Mouse (Mus musculus) heart, postnatal 10 days (tissue): ENCODE data around the gene Rdx. TPM values are rescaled to one million over a fixed set of nuclear protein-coding genes. Genes with fewer than 3 reads are reported as not detected.
A peak's percentile ranks its signal among the peaks of the same experiment; 100 is the strongest.

Source experiments
- DNase-seq, 2 experiments: peaks; one replicate each; pipeline ENCODE4 v3.0.0; 2021
- intact Hi-C: fragments of 180-260 bp; cut with DNase I; formaldehyde crosslinking; loops from one replicate; pipeline ENCODE4 v1.15.1; 2025
- microRNA-seq, 2 experiments: library from miRNA; unstranded; fragments of <30 nt; microRNA quantifications; one replicate each; pipeline ENCODE4 v1.2.0; 2022
- total RNA-seq, 2 experiments: library from RNA; stranded (reverse); gene quantifications; 2 replicates each; pipeline ENCODE4 v1.2.3; 2021

Gene Rdx
- total RNA-seq, 2 experiments from 2014 or later = 110 to 120 TPM

DNA sequence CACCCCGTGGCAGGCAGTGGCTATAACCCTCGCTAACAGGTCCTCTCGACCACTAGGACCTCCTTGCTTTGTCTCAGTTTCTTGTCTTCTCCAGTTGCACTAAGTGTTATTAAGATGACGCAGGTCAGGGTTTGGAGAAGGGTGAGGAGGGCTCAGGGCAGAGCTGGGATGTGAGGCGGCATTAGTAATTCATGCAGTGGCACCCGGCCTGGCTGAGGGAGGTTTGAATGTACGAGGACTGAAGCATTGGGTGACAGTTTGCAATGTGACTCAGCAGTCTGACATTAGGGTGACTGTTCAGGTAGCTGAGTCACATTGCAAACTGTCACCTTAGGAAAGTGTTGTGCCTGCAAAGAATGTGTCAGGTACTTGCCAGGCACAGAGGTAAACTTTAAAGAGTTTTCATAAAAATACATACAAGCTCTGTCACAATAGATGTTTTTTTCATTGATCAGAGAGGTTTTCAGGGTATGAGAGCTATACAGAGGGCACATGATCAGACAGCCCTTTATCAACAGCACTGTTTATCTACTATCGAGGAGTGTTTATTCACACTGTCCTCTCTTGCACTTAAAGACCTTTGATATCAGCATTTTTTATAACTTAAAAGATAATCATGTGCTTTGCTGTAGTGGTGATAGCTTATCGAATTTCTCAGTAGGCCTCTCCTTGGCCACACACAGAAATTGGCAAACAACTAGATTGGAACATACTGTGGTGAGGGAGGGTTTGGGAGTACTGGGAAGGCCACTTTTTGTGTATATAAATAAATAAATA is 56.7 kb downstream of the Rdx start:
- DNase-seq = no peak
- intact Hi-C loops = no loop called here

DNA sequence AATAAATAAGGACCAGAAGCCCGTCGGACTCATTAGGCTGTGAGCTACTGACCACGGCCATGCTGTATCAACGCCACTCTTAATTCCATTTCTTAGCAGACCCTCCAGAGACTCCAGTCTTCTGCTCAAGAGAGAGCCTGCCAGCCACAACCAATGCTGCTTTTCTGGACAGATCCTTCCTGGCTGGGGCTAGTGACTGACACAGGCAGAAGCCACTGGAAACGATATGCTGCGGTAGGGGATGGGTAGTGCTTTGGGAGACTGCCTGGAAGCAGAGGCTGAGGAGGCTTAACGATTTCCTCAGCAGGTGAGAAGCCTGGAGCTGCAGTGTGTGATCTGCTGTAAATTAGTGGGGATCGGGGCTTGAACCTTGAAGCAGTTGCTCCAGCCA is 57.2 kb downstream of the Rdx start:
- intact Hi-C loops = no loop called here
- no peak for DNase-seq

DNA sequence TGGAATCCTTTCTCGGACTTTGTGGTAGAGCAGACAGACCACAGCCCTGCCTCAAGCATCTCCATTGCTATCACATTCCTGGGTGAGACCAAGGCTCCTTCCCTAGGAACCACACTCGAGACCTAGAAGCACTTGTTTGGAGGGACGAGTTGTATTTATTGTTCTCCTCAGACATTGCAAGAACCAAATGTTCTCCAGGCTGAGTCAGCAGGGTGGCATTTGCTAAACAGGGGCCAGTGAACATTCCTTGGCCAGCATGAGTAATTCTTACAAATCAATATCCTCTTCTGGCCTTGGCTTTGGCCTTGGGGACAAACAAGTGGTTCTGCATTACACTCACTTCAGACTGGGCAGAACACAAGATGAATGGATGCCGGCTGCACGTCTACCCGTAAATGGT is 58.5 kb downstream of the Rdx start:
- intact Hi-C loops = no loop called here
- no peak for DNase-seq

DNA sequence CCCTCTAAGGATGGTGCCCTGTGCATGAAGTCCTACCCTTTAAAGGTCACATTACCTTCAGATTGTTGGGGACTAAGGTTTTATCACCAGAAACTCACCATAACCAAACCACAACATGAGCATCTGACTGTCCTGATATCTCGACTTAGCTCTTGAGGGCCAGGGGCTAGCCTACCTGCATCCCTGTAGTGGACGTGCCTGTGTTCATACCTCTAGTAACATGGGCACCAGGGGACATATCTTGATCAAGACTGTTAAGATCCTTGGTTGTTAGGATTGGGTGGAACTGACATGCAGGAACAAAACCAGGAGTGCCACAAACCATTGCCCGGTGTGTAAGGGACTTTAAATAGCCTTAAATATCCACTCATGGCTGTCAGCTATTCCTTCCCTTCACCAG is 60.2 kb downstream of the Rdx start:
- intact Hi-C loops = no loop called here

DNA sequence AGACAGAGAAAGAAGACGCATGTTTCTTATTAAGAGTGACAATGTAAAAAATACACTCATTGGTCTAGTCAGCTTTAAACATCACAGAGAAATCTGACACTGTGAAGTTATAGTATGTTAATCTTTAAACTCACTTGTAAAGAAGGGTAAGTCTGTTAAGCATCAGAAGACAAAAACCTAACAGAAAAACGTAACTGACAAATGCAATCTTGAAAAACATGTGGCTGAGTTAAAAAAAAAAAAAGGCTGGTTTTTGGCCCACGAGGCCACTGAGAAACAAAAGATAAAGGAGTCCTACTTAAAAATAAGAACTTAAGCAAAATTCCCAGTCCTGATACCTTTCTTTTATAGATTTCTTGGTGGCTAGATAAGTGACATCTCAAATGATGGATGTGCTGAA is 63.8 kb downstream of the Rdx start:
- no peak for DNase-seq
- intact Hi-C loops = loop anchor here (5.0 kb wide), 1 partner anchor 177 kb away; no protein-coding TSS in a partner anchor

More for the DNA sequence above, 60.2 kb downstream of the Rdx start:
- no peak for DNase-seq

DNA sequence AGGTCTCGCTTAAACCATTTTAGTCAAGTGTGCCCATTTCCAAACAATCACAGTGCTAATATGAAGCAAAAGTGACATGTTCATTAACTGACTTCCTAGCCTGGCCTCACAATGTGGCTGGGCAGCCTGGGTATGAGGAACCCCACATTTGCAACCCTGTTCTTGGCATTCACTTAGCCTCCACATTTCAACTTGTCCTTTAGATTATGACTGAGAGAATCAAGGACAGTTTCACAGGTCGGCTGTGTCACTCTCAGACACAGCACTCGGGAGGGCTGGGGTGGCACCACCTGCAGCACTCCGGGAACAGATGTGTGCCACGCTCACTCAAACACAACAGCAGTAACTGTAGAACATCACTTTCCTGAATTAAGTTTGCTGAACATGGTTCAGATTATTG is 66.1 kb downstream of the Rdx start:
- intact Hi-C loops = loop anchor here (5.0 kb wide), 1 partner anchor 174 kb away; no protein-coding TSS in a partner anchor
- DNase-seq = no peak

DNA sequence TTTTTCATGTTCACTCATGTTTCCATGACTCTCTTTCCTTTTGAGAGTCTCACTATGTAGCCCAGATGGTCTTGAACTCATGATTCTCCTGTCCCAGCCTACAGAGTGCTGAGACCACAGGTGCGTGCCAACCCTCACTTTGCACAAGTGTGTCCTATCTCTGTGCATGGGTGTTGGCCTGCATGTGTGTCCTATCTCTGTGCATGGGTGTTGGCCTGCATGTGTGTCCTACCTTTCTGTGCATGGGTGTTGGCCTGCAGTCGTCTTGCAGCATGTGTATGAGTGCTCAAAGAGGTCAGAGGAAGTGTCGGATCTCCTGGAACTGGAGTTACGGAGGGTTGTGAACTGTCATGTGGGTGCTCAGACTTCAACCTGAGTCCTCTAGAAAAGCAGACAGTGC is 72.2 kb downstream of the Rdx start:
- intact Hi-C loops = no loop called here
- no peak for DNase-seq

DNA sequence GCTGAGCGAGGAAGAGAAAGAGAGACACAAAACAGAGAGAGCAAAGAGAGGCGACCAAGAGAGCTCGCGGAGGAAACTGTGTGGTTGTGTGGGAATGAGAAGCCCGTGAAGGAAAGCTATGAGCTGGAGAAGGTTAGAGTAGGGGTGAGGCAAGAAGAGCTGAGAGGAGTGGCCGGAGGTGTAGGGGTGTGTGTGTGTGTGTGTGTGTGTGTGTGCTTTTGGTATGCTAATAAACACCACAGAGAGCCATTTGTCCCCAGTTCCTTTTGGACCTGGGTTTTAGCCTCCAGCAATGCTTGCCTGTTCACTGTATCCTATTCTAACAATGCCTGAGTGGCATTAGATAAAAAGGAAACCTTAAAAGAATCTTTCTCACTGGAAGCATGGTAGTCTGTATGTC is 78.3 kb downstream of the Rdx start:
- DNase-seq = no peak

DNA sequence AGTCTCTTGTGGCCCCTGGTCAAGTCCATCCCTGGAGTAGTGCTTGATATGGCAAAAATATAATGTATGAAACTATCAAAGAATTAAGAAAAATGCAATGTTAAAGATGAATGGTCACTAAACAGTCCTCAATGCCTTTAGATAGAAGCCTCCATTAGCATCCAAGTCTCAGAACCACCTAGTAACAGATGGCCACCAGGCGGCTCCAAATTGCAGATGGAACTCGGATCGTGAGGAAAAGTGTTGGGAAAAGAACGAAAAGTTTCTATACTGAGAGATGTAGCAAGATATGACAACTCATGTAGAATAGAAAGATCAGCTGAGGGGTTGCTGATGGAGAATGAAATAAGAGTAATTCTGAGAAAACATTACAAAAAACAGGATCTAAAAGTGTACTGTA is 83.4 kb downstream of the Rdx start:
- DNase-seq = peak; percentile 24 to 47
- intact Hi-C loops = loop anchor here (1.0 to 5.0 kb wide), 2 partner anchors 92 to 157 kb away; no protein-coding TSS in a partner anchor

More for the DNA sequence above, 78.3 kb downstream of the Rdx start:
- intact Hi-C loops = no loop called here

DNA sequence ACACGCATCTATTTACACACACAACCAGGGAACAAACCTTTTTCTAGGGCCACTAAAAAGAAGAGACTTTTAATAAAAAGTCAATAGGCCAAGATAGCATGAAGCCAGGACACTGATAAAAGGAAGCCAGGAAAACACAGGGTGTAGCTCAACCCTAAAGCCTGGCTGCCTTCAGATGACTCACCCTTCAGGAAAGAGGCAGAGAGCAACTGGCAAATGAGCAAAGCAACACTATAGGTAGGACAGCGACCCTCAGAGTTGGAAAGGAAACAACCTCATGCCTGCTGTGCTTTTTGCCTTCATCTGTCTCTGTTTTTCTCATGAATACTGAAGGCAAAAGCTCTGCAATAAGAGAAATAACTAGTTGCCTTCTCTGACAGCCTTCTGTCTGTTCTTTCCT is 85.8 kb downstream of the Rdx start:
- no peak for DNase-seq
- intact Hi-C loops = loop anchor here (2.0 to 5.0 kb wide), 2 partner anchors 34 to 90 kb away; no protein-coding TSS in a partner anchor

Small RNA genes within 50 kb of the gene (microRNA-seq; reads per million reads assigned to microRNA genes)
- gene Gm27686 (0 reads per million in 2 experiments), gene Mir6244 (0 reads per million in 2 experiments)

Other genes starting within 250 kb of the Rdx start
- 10 to 100 TPM; 90.3 to 90.7 TPM for gene Fdx1, start 83.6 kb upstream of the Rdx start, total RNA-seq
- gene Zc3h12c, start 121.4 kb downstream of the Rdx start, total RNA-seq = 10 to 100 TPM; 11.9 to 14.1 TPM